Mouse (Mus musculus) midbrain, postnatal 0 days (tissue): ENCODE measurements around the gene Me1. TPM values are rescaled to one million over a fixed set of nuclear protein-coding genes. Genes with fewer than 3 reads are reported as not detected.

Experiments
- ATAC-seq: fragments of 200-750 bp; cut with Nextera tagmentation; 2 replicates; pipeline ENCODE4 v1.8.0; 2017; ENCODE audit warnings: moderate number of reproducible peaks, mild to moderate bottlenecking, moderate TSS enrichment, moderate library complexity; ENCODE audit not compliant: low FRiP score
- DNase-seq: peaks from one replicate; pipeline ENCODE4 v3.0.0-alpha.2; 2015; ENCODE audit warnings: low spot score
- H3K27ac ChIP-seq: fragments of 300-500 bp; sonication (generic); 2 replicates; pipeline ENCODE4 v1.5.1; 2014; ENCODE audit warnings: low read depth, mild to moderate bottlenecking, low read length, mixed read lengths
- H3K27me3 ChIP-seq: fragments of 300-500 bp; sonication (generic); 2 replicates; pipeline ENCODE4 v1.6.1; 2014; ENCODE audit warnings: low read length, control low read depth, mixed read lengths; ENCODE audit not compliant: insufficient read depth
- H3K36me3 ChIP-seq: fragments of 300-500 bp; sonication (generic); 2 replicates; pipeline ENCODE4 v1.6.1; 2014; ENCODE audit warnings: low read length, control low read depth, mixed read lengths; ENCODE audit not compliant: insufficient read depth
- H3K4me1 ChIP-seq: fragments of 300-500 bp; sonication (generic); 2 replicates; pipeline ENCODE4 v1.6.1; 2014; ENCODE audit warnings: mild to moderate bottlenecking, control low read depth, antibody characterized with exemption, low read length, mixed read lengths; ENCODE audit not compliant: insufficient read depth
- H3K4me2 ChIP-seq: fragments of 300-500 bp; sonication (generic); 2 replicates; pipeline ENCODE4 v1.6.1; 2014; ENCODE audit warnings: low read depth, mild to moderate bottlenecking, low read length, mixed read lengths; ENCODE audit not compliant: poor library complexity, severe bottlenecking
- H3K4me3 ChIP-seq: fragments of 300-500 bp; sonication (generic); 2 replicates; pipeline ENCODE4 v1.5.1; 2014; ENCODE audit warnings: low read depth, mild to moderate bottlenecking, low read length, moderate library complexity
- H3K9ac ChIP-seq: fragments of 300-500 bp; sonication (generic); replicated peaks from 2 replicates; pipeline ENCODE4 v1.6.1; 2014; ENCODE audit warnings: mild to moderate bottlenecking, low read length, moderate library complexity, mixed read lengths; ENCODE audit not compliant: poor library complexity, severe bottlenecking
- H3K9me3 ChIP-seq: fragments of 300-500 bp; sonication (generic); 2 replicates; pipeline ENCODE4 v1.6.1; 2016; ENCODE audit warnings: low read length, control low read depth
- CTCF ChIP-seq: IDR thresholded peaks from 2 replicates; pipeline ENCODE4 v1.5.1; 2016; ENCODE audit warnings: antibody characterized with exemption, mild to moderate bottlenecking
- WGBS: fragments of 180-500 bp; shearing (Covaris S2); extraction: QIAGEN DNeasy Blood & Tissue Kit; methylation state at CpG from one replicate; pipeline ENCODE4 v1.1.7; 2014; 5-methylcytosine and 5-hydroxymethylcytosine counted together
- polyA plus RNA-seq: library from polyadenylated mRNA; unstranded; fragments of >200 nt; fragmentation: Nextera tagmentation; extraction: Ambion mirVana; gene quantifications from 2 replicates; pipeline ENCODE4 v1.2.1, GENCODE M21; 2015
- total RNA-seq: library from RNA; depleted of rRNA; stranded (reverse); fragments of >200 nt; gene quantifications from 2 replicates; pipeline ENCODE4 v1.2.3, GENCODE M21; 2014

Gene Me1
- total and polyA plus RNA-seq, 2 experiments from 2014 or later: 37.0 to 64.7 TPM

- DNase-seq (peak; percentile 97), ATAC-seq (peak; percentile 97)
- H3K4me2 ChIP-seq: peak within 1 kb of the TSS; percentile 98
- H3K27me3 ChIP-seq: no peaks in the 10 kb centered on the region
- peak within 1 kb of the TSS; percentile 86 for H3K9ac ChIP-seq
- WGBS: under 1% methylated on average over 59 of the region's 59 CpGs
- peak within 1 kb of the TSS; percentile 70 for H3K27ac ChIP-seq
- TF ChIP-seq CTCF: no peak
- H3K4me1 ChIP-seq: peaks cover 7% of the 10 kb centered on the region; the same call in 1 of the 2 replicates
- H3K36me3 ChIP-seq: peaks cover 4% of the 10 kb centered on the region
- H3K4me3 ChIP-seq: peak within 1 kb of the TSS; percentile 73
- H3K9me3 ChIP-seq: no peaks in the 10 kb centered on the region
Measured at GRCm38 (mm10) chr9:86571540-86572135, 124.1 kb downstream of the Me1 start, which contains the start of the genes Pgm3 and Rwdd2a. Gene Pgm3, minus strand, starts transcription at chr9:86571842. Gene Rwdd2a, plus strand, starts transcription at chr9:86571991.

GRCm38 (mm10) chr9:86570946-86571345 is 124.8 kb downstream of the Me1 start:
- ATAC-seq (no peak), DNase-seq (no peak)
- peak; percentile 22 for TF ChIP-seq CTCF
- Histone ChIP-seq H3K4me2 (peak overlapping the region; percentile 98), H3K9me3 (no peaks in the 10 kb centered on the region), H3K27me3 (no peaks in the 10 kb centered on the region), H3K36me3 (peaks cover 4% of the 10 kb centered on the region), H3K9ac (peak overlapping the region; percentile 59), H3K4me3 (peak overlapping the region; percentile 73), H3K27ac (no peak overlapping the region), H3K4me1 (peaks cover 7% of the 10 kb centered on the region; the same call in 1 of the 2 replicates)
- 18% methylated on average over 8 of the region's 8 CpGs for WGBS

- WGBS: 78% methylated on average over 10 of the region's 10 CpGs
- H3K4me1 ChIP-seq: peaks cover 7% of the 10 kb centered on the region; the same call in 1 of the 2 replicates
- no peaks in the 10 kb centered on the region for H3K9me3 ChIP-seq
- peak overlapping the region; percentile 73 for H3K4me3 ChIP-seq
- ATAC-seq: no peak
- H3K36me3 ChIP-seq: peaks cover 7% of the 10 kb centered on the region
- no peak for TF ChIP-seq CTCF
- no peak overlapping the region; the same call in 1 of the 2 replicates for H3K9ac ChIP-seq
- H3K4me2 ChIP-seq: peak overlapping the region; percentile 98
- H3K27ac ChIP-seq: no peak overlapping the region
- H3K27me3 ChIP-seq: no peaks in the 10 kb centered on the region
- DNase-seq: peak; percentile 21
Measured at GRCm38 (mm10) chr9:86570261-86570890, 125.4 kb downstream of the Me1 start.

GRCm38 (mm10) chr9:86569314-86569910 is 126.3 kb downstream of the Me1 start:
- Histone ChIP-seq H3K27ac (no peak overlapping the region), H3K4me3 (no peak overlapping the region), H3K9ac (no peak overlapping the region), H3K4me1 (peaks cover 7% of the 10 kb centered on the region; the same call in 1 of the 2 replicates), H3K36me3 (peaks cover 16% of the 10 kb centered on the region), H3K9me3 (no peaks in the 10 kb centered on the region), H3K27me3 (no peaks in the 10 kb centered on the region), H3K4me2 (no peak overlapping the region)
- ATAC-seq (no peak), DNase-seq (no peak)
- no peak for TF ChIP-seq CTCF
- WGBS: 83% methylated on average over 3 of the region's 3 CpGs

GRCm38 (mm10) chr9:86560543-86560942 is 135.2 kb downstream of the Me1 start:
- Histone ChIP-seq H3K27me3 (no peaks in the 10 kb centered on the region), H3K36me3 (peaks cover 63% of the 10 kb centered on the region), H3K4me3 (no peak overlapping the region), H3K9me3 (no peaks in the 10 kb centered on the region), H3K4me1 (no peaks in the 10 kb centered on the region), H3K4me2 (no peak overlapping the region), H3K9ac (no peak overlapping the region), H3K27ac (no peak overlapping the region)
- DNase-seq (no peak), ATAC-seq (no peak)
- WGBS: 92% methylated on average over 3 of the region's 3 CpGs
- no peak for TF ChIP-seq CTCF

- no peak for TF ChIP-seq CTCF
- no peak overlapping the region for H3K9ac ChIP-seq
- H3K36me3 ChIP-seq: peaks cover 51% of the 10 kb centered on the region
- H3K4me2 ChIP-seq: no peak overlapping the region
- H3K4me1 ChIP-seq: no peaks in the 10 kb centered on the region
- 93% methylated on average over 4 of the region's 4 CpGs for WGBS
- no peaks in the 10 kb centered on the region for H3K27me3 ChIP-seq
- no peak overlapping the region for H3K27ac ChIP-seq
- no peak overlapping the region for H3K4me3 ChIP-seq
- H3K9me3 ChIP-seq: no peaks in the 10 kb centered on the region
- DNase-seq: peak; percentile 11
- ATAC-seq: no peak
Measured at GRCm38 (mm10) chr9:86554641-86555040, 141.1 kb downstream of the Me1 start.
